Mouse (Mus musculus): ENCODE data around the gene Crybb1.

Crybb1 gene

DNA sequence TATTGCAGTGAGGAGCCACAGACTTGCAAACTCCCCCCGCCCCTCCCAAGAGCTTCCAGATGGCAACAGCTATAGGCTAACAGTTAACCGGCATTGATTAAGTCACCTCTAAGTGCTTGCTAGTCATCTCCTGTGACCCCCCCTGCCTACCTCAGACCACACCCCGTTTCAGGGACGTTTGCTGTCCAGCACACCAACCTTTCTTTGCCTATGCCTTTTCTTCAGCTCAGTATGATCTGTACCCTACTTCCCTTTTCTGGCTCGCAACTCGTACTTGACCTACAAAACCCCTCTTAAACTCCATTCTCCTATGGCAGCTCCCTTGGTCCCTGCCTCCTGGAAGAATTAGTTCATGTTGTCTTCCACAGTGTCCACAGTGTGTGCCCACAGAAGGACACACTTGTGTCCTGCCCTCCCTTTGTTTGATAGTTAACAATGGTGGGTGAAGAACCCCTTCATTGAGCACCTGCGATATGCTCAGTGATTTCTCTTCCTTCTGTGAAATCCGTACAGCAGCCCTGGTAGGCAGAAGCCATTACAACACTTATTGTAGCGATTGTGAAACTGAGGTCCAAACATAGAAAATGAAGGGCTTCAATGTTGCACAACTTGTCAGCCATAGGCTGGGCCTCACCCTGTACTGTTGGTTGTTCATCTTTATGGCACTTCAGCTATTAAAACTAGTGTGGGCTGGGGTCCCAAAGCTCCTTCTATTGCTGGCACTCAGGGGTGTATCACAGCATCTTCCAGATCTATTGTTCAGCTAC lies 10.6 kb downstream of the Crybb1 start:
- peak; percentile 33 to 53 for DNase-seq

DNA sequence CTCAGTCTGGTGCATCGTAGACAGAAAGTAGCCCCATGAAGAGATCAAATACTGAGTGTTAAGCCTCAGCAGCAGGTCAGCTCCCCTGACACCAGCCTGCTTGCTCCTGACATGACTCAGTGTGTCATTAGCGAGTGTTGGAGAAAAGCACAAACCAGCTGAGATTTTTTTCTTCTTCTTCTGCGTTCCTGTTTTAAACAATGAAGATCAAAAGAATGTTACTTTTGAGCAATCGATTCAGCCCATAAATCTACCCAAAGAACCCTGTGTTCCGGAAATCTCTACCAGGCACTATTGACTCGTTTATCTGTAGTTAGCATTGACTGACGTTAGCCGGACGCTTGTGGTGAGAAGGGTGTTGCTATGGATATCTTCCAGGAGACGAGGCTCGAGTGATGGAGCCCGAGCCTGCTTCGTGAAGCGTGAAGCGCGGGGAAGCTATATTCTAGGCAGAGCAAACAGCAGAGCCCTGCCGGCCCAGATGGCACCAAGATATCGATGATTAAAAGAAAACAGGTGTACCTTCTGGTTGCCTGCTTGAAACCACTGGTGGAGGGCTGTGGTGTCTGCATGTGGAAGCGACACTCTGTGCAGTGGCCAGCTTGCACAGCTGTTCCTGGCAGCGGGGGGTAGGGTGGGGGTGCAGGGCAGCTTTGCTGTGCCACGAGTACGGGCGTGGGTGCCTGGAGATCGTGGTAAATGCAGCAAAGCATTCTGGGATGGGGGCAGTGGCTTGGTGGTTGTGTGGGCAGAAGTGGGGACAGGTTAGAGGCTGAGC lies 15.3 kb downstream of the Crybb1 start:
- DNase-seq, result no peak

DNA sequence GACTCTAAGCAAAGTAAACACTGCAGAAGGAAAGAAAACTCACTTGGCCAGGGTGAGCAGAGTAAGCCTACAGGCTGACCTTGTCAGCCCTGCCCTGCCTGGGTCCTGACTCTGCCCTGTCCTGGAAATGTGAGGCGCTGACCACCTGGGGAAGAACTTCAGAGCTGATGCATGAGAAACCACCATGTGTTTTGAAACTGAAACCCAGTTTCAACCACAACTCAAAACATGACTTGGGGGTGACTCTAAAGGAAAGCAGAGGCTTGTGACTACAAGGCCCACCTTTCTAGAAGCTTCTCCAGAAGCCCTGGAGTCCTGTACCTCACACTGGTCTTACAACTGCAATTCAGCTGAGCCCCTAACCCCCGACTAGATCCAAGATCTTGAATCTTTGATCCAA lies 17.3 kb downstream of the Crybb1 start:
- DNase-seq, result peak in 1 of 2 experiments; percentile 38

DNA sequence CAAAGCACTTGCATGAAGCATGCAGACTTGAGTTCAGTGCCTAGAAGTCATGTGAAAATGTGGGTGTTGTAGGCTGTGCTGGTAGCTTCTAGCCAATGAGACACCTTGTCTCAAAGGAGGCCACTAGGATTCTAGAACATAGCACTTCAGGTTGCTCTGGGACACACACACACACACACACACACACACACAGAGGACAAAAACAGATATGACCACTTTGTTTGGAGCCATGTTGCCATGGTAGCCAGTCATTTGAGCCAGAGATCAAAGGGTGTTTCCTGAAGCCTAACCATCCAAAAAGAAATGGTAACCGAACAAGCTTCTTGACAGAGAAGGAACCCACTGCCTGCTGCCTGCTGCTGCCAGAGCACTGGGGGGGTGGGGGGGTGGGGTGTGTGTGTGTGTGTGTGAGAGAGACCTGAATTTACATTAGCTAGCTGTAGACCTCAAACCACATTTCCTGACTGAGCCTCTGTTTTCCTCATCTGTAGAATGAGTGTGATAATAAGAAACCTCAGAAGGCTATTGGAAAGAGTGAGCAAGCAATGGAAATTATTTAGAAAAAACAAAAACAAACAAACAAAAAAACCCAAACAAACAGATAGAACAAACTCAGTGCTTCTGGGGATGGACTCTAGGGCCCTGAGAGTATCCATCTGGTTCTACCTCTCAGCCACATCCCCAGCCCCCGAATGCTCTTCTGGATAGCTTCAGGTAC lies 18.3 kb downstream of the Crybb1 start:
- no peak for DNase-seq

DNA sequence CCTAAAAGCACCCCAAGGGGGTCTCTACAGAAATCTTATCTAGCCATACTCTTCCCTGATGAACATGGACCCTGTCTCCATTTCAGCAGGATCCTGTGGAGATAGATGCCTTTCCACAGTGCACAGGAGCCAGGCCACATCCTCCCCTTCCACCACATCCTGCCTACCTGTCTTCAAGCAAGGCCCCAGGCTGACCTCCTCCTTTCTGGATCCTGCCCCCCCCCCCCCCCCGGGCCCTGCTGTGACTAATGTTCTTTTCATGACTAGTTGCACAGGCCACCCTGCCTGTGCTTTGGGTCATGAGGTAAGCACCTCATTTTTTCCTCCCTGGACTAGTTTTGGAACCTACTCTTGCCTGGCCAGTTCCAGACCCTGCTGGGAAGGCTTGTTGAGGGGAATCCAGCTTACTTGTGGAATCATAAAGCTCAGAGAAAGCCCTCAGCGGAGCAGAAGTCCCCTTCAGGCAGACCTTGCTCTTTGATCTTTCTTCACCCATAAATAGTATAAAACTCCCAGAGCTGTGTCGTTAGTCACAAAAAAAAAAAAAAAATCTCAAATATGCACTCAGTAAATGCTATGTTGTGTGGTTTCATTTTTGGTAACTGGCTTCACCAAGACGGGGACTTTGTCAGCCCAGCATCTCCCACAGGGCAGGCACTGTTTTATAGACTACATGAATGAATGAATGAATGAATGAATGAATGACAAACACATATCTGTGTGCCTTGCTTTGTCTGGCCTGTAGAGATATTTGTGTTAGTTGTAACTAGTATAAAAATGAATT lies 19.6 kb downstream of the Crybb1 start:
- no peak for DNase-seq

DNA sequence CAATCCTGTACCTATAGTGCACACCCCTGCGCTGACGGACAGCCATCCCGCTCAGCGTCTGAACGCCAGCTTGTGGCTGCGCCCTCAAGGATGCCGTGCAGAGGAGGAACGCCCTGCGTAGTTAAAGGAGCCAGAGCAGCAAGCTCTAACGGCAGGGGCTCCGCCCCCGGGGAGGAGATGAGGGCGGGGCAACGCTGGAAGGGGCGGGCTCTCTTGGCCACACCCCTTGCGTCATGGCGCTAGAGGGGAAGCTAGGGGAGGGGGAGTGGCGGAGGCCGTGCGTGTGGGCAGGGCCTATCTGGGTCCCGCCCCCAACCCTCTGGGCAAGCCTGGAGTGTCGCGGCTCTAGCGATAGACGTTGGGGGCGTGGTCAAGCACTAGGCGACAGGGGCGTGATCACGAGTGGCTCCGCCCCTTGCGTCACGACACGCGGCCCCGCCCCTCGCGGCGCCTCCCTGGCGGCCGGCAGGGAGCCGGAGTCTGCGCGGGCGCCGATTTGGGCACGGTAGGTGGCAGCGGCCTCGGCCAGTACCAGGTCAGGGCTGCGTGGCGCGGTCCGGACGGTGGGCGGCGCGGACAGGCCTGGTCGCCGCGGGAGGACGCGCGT lies 20.8 kb downstream of the Crybb1 start, which contains the start of gene Tpst2:
Tpst2 (plus strand) TSS at position 425 of the 607 bp plus-strand sequence.
- peak; percentile 100 for DNase-seq

DNA sequence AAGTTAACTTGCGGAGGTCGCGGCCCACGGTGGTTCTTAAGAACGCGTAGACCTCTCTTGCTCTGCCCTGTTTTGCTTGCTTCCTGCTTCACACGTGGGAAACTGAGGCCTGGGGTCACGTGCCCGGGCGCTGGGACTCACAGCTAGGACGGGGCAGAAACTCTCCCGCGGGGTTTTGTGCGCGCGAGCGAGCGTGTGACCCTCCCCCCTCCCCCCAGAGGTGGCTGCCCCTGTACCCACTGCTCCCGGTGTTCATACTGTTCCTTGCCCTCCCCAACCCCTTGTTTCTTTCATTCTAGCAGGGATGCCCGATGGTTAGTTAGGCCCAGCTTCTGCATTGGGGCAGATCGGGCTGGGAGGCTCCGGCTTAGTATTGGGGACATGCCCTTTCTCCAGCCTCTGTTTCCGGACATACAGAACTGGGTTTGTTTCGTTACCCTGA lies 21.3 kb downstream of the Crybb1 start:
- DNase-seq, result no peak

DNA sequence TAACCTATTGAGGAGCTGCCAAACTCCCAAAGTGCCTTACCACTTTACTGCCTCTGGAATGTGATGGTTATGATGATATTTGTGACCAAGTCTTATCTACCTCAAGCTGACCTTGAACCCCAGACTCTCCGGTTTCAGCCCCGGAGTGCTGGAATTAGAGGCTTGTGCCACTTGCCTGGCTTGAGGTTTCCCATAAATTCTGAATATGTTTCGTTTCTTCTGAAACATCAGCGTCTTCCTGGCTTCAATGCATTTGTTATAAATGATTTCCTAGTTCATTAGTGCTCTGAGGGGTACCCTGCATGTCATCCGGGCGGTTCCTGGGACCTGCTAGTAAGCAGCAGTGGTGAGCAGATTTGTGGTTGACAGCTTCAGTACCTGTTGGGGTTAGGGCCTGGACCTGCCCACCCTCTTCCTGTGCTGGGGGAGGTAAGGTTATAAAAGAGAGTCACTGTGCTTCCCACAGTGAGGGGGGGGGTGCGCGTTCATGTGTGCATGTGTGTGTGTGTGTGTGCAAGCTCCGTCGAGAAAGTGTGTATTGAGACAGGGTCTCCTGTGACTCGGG lies 22.4 kb downstream of the Crybb1 start:
- DNase-seq, result no peak

DNA sequence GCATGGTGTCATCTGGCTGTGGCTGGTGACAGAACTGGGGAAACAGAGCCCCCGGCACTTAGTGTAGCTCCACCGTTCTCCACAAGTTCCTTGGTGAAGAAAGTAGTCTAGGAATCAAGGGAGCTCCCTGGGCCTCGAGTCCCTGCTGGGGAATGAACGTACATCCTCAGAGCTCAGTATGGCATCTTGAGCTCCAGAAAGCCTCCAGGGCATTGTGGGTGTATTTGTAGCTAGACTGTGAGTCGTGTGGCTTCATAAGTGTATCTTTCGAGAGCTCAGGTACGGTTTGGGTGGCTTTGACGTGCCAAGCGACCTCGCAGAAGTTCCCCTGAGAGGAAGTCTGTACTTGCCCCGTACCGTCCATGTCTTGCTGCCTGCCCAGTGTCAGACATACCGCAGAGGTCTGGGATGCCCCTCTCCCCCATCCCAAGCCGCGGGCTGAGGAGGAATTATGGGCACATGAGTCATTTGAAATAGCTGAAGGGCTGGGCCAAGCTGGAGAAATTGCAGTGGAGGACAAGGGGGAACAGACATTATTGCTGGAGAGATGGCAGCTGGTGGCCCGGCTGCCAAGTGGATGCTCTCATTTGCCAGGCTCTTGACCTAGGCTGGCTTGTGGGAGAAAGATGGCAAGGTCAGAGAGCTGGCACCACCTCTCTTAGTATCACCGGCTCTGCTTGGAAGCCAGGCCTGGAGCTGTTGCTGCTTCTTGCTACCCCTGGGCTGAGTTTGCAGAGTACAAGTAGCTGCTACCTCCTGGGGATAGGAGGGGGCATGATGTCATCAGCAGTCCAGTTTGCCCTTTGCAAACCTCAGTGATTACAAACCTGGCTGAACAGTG lies 23.8 kb downstream of the Crybb1 start:
- DNase-seq, result no peak

DNA sequence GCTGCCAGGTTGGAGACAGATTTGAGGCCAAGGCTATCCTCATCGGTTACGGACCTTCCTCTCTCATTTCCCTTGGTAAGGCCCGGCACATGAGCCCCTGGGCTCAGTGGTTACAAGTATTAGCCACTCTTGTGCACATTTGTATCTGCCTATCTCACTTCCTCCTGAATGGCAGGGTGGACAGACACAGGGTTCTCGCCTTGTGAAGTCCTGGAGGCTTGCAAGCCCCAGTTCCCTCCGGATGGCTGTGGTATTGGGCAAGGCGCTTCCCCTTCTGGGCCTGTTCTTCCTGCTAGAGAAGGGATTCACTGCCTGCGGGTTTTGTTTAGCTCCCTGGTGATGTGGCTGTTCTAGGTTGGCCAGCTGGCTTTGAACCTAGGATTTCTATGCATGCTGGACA lies 24.5 kb downstream of the Crybb1 start:
- DNase-seq, result peak; percentile 64 to 66

DNA sequence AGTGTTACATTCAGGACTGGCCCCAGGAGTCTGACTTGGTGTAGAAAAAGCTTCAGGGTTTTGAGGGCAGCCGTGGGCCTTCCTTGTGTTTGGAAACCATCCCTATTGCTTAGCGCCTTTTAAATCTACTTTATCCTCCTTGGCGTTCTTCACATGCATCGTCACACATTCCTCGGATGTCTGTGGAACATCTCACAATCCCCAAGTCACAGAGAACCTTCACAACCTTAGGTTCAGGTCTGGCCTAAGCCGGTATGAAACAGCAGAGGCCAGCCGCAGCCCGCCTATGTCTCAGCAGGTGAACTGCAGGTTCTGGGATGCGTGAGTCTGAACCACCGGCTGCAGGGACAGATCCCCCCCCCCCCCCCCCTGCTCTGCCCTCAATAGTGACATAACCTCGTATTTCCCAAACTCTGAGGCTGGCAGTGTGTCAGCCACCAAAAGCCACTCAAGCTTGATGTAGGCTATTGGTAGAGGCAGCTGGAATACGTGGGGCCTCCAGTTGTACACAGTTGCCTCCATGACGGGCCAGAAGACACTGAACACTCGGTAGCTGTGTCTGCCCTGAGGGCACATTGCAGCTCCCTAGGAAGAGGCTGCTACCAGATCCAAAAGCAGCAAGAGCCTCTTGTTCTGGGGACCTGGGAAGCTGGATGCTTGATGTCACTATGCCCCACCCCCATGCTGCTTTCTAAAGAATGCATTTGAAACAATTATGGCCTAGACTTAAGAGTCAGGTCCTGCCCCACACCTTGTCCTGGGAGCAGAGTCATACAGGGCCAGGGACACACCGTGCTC lies 25.4 kb downstream of the Crybb1 start:
- no peak for DNase-seq

DNA sequence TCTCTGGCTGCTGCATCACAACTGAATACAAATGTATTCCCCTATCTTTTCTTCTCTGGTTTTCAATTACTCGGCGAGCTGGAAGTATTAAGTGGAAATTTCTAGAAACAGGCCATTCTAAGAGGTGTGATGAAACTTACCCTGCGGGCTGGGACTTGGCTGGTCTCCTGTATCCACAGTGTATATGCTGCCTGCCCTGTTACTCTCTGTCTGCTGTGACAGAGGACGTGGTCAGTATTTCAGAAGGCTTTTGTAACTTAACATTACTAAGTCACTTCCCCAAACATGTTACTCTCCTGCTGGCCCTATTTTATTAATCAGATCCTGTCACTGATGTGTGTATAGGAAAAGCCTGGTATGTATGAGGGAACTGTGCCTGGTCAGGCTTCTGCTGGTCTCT lies 26.1 kb downstream of the Crybb1 start:
- peak in 1 of 2 experiments; percentile 46 for DNase-seq

DNA sequence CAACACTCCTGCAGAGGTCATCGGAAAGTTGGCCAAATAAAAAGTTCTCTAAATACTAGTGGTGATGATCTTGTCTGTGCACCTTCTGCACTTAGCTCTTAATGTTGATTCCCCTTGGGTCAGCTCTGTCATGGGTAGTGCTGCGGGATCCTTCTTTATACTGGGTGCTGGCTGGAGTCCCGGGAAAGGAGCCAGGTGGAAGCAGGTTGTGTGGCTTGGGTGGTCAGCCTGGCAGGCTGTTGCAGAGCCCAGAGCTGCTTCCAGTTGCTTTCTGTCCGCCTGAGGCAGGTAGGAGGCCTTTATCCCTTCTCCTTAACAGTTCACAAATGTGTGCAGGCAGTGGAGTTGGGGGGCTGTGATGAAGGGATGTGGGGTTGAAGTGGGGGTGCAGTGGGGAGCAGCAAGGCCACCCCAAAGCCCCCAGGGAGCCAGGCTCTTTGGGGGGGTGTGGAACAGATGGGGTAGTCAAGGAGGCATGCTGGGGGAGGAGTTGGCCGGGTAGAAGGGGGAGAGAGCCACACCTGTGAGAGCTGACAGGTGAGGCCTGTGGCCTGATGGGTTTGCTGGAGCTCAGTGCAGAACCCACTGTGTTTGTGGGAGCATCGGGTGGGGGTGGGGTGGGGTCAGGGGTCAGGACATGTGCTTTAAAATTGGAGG lies 26.6 kb downstream of the Crybb1 start:
- DNase-seq, result peak in 1 of 2 experiments; percentile 38

DNA sequence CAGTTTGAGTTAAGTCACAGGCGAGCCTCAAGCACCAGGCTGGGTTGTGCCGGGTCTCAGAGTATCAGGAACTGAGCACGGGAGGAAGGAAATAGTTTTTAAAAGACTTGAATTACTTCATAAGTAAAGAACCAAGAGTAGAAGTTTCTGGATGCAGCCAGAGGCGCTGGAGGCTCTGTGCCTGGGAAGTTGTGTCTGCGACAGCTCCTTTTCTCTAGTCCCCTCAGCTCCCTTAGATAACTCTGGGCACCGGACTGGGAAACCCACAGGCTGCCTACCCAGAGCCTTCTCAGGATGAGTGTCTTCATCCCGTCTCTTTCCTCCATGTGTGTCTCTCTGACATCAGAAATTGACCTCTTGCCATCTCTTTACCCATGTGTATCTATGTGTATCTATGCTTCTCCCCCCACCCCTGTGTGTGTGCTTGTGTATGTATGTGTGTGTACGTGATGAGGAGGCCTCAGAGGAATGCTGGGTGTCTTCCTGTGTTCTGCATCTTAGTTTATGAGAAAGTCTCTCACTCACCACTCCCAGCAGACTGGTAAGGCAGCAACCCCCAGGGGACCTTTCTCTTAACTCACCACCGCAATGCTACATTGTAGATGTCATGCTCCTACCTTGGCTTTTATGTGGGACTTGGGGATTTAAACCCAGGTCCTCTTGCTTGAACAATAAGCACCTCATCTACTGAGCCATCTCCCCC lies 27.3 kb downstream of the Crybb1 start:
- no peak for DNase-seq

DNA sequence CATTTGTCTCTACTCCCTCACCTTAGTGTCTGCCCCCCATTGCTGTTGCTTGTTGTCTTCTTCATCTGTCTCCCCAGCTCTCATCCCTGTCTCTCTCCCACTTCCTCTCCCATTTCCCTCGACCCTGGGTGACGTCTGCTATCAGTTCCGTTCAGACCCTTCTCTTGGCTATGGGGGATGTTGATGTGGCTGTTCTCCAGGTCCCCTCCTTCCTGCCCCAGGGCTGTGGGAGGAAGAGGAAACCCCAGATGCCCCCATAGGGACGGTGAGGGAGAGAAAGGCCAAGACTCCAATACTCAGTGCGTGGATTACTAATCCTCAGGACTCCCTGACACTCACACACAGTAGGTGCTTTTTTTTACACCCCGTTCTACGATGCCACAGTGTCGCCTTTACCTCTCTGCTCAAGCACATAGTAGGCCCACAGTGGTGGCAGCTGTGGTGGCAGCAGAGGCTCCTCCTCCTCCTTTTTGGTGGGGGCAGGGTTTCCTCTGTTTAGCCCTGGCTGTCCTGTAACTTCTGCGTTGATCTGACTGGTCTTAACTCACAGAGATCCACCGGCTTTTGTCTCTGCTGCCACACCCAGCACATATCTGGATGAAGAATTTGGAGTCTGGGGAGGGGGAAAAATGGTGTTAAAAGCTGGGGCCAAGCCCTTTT lies 28.1 kb downstream of the Crybb1 start:
- peak; percentile 69 to 81 for DNase-seq

DNA sequence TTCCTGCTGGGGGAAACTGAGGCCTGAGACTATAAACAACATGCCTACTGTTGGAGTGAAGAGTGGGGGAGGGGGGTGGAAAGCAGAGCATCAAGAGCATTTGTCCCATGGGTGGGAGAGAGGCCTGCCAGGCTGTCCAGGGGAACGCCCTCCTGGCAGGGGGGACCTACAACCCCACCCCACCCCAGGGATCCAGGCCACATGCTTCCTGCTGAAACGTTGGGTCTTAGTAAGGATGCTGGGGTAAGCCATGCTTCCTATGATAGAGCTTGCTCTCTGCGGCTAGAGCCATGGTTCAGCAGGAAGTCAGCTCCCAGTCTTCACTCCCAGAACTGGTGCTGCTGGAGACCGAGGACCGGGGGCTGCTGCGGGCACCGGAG lies 28.6 kb downstream of the Crybb1 start:
- no peak for DNase-seq

DNA sequence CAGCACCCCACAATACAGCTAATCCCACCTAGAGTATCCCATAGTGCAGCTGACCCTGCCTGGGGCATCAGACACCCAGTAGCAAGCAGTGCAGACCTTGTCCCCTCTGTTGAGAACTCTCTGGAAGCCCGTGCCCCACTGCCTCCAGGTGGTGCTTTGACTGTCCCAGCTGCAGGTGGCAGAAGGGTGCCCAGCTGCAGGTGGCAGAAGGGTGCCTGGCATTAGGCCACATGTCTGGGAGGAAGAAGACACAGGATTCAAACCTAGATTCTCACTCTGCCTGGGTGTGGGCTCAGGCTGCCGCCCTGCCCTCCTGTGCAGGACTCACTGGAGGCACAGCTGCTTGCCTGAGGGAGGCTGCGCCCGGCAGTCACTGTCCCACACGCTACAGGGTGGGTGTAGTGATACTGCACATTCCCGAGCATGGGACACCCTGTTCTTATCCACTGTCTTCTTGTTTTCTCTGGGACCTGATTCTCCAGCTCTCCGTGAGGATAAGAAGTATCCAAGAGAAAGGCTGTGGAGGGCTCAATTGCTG lies 30.0 kb downstream of the Crybb1 start:
- DNase-seq, result no peak

DNA sequence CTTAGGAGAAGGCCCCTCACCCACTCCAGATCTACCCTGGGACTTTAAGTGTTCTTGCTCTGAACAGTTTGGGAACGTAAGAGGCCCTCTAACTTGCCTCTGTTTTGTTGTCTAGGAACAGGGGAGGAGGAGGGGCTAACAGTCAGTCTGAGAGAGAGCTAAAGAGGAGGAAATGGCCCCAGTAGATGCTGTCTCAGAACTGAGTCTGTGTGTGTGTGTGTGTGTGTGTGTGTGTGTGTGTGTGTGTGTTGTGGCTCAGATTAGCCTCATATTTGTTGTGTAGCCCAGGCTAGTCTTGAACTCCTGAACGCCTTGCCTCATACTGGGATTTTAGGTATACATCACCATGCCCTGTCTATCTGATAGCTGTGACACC lies 31.0 kb downstream of the Crybb1 start:
- DNase-seq, result no peak

All from lung, adult 18-20 months (tissue).